Mouse (Mus musculus): ENCODE results near the gene Esrrg.

The Esrrg gene

GRCm38 (mm10) chr1:187705348-187705747 lies 96.8 kb downstream of the Esrrg start:
- in situ Hi-C loops (cut with MboI, MseI): loop anchor here in 1 of 2 experiments (10.0 kb wide), 1 partner anchor 1339 kb away; no protein-coding TSS in a partner anchor

- in situ Hi-C loops (cut with MboI, MseI): loop anchor here in 1 of 2 experiments (10.0 kb wide), 1 partner anchor 1339 kb away; no protein-coding TSS in a partner anchor
Observed at GRCm38 (mm10) chr1:187706046-187706445, 97.5 kb downstream of the Esrrg start.

GRCm38 (mm10) chr1:187707176-187707575 lies 98.6 kb downstream of the Esrrg start:
- in situ Hi-C loops (cut with MboI, MseI): loop anchor here in 1 of 2 experiments (10.0 kb wide), 1 partner anchor 1338 kb away; no protein-coding TSS in a partner anchor

- in situ Hi-C loops (cut with MboI, MseI): no loop called here
Observed at GRCm38 (mm10) chr1:187710434-187710948, 101.9 kb downstream of the Esrrg start.

GRCm38 (mm10) chr1:187721035-187721434 lies 112.4 kb downstream of the Esrrg start:
- in situ Hi-C loops (cut with MboI, MseI): no loop called here

- in situ Hi-C loops (cut with MboI, MseI): no loop called here
Observed at GRCm38 (mm10) chr1:187722016-187722415, 113.4 kb downstream of the Esrrg start.

- in situ Hi-C loops (cut with MboI, MseI): no loop called here
Observed at GRCm38 (mm10) chr1:187724651-187725050, 116.1 kb downstream of the Esrrg start.

GRCm38 (mm10) chr1:187725351-187725750 lies 116.8 kb downstream of the Esrrg start:
- in situ Hi-C loops (cut with MboI, MseI): no loop called here

GRCm38 (mm10) chr1:187731171-187731570 lies 122.6 kb downstream of the Esrrg start:
- in situ Hi-C loops (cut with MboI, MseI): no loop called here

GRCm38 (mm10) chr1:187736507-187736906 lies 127.9 kb downstream of the Esrrg start:
- in situ Hi-C loops (cut with MboI, MseI): no loop called here

GRCm38 (mm10) chr1:187737296-187737695 lies 128.7 kb downstream of the Esrrg start:
- in situ Hi-C loops (cut with MboI, MseI): no loop called here

- in situ Hi-C loops (cut with MboI, MseI): no loop called here
Observed at GRCm38 (mm10) chr1:187740531-187740930, 131.9 kb downstream of the Esrrg start.

GRCm38 (mm10) chr1:187741306-187741705 lies 132.7 kb downstream of the Esrrg start:
- in situ Hi-C loops (cut with MboI, MseI): no loop called here

GRCm38 (mm10) chr1:187742071-187742470 lies 133.5 kb downstream of the Esrrg start:
- in situ Hi-C loops (cut with MboI, MseI): no loop called here

GRCm38 (mm10) chr1:187749294-187749693 lies 140.7 kb downstream of the Esrrg start:
- in situ Hi-C loops (cut with MboI, MseI): no loop called here

- in situ Hi-C loops (cut with MboI, MseI): no loop called here
Observed at GRCm38 (mm10) chr1:187749931-187750330, 141.3 kb downstream of the Esrrg start.

GRCm38 (mm10) chr1:187755528-187755927 lies 146.9 kb downstream of the Esrrg start:
- in situ Hi-C loops (cut with MboI, MseI): no loop called here

- in situ Hi-C loops (cut with MboI, MseI): no loop called here
Observed at GRCm38 (mm10) chr1:187757981-187758380, 149.4 kb downstream of the Esrrg start.

GRCm38 (mm10) chr1:187758546-187758945 lies 150.0 kb downstream of the Esrrg start:
- in situ Hi-C loops (cut with MboI, MseI): no loop called here

GRCm38 (mm10) chr1:187759536-187759935 lies 150.9 kb downstream of the Esrrg start:
- in situ Hi-C loops (cut with MboI, MseI): no loop called here

GRCm38 (mm10) chr1:187762641-187763450 lies 154.3 kb downstream of the Esrrg start:
- in situ Hi-C loops (cut with MboI, MseI): no loop called here

GRCm38 (mm10) chr1:187763451-187763755 lies 154.8 kb downstream of the Esrrg start:
- in situ Hi-C loops (cut with MboI, MseI): no loop called here

- in situ Hi-C loops (cut with MboI, MseI): no loop called here
Observed at GRCm38 (mm10) chr1:187763821-187764220, 155.2 kb downstream of the Esrrg start.
